Mouse (Mus musculus) layer of hippocampus, adult 9-11 months (tissue): ENCODE measurements around the gene Ggnbp2.

Experiments used
- DNase-seq: peaks from one replicate; pipeline ENCODE4 v3.0.0; 2022

Ggnbp2 gene

DNA sequence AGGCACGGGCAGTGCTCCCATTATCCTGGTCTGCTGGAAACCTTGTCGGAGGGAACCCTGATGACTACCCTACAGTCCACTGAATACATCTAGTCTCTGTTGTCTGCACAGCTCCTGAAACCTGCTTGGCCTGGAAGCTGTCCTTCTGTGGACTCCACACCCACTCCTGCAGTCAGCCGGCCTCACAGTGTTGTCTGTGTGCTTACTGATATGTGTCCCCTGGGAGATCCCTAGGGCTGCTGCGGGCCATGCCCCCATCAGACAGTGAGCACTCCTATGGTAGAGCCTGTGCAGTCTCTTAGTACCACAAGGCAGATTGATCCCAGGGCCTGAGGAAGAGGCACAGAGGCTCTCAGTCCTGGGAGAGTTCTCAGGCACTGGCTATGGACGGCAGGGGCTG lies 48.1 kb downstream of the Ggnbp2 start:
- DNase-seq = no peak

- DNase-seq = no peak
These were observed 49.4 kb downstream of the Ggnbp2 start for GRCm38 (mm10) chr11:84821131-84821770.

GRCm38 (mm10) chr11:84818961-84819692 lies 51.5 kb downstream of the Ggnbp2 start, which contains the start of gene Mrm1:
Gene Mrm1, minus strand, starts transcription at chr11:84819515.
- peak; percentile 95 for DNase-seq

DNA sequence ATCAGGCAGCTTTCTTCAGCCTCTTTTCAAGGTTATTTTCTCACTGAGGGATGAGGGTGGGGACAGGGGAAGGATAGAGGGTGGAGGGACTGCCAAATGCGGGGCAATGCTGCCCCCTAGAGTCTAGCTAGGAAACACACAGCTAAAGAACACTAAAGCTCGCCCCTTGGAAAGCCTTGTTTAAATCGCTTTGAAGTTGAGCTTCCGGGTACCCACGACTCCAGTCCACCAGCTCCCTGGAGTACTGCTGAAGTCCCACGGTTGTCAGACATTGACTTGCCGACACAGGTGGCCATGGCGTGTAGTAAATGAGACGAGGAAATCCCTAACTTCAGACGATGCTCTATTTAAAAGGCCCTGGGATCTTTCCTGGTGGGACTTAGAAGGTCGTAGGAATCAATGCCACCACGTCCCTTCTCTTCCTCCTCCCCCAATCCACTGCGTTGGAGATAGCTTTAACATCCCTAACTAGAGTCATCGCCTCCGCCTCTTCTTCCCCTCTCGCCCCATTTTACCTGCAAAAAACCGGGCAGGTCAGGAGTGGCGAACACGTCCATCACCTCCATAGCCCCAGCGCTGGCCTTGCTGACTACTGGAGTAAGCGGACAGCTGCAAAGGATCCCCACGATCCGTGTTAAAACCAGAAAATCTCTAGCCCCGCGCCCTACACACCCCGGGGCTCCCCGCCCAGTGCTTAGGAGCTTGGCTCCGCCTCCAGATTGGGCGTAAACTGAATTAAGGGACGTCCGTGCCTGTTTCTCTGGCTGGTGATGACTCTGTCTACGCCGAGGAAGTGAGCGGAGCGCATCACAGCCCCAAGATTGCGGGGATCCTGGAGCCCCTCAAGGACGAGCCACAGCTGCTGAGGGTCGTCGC lies 52.3 kb downstream of the Ggnbp2 start:
- DNase-seq = peak; percentile 74

DNA sequence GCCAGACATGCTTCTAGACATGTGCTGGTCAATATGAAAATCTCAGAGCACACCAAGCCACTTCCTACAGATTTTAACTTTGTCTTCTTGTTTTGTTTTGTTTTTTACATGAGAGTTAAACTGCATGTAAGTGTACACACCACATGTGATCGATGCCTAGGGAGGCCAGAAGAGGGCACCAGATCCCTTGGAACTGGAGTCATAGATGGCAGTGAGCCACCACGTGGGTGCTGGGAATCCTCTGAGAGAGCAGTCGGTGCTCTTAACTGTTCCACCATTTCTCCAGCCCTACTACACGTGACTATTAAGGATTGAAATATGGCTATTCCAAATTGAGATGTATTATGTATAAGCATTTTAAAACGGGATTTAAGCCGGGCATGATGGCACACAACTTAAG lies 53.3 kb downstream of the Ggnbp2 start:
- DNase-seq = peak; percentile 29

DNA sequence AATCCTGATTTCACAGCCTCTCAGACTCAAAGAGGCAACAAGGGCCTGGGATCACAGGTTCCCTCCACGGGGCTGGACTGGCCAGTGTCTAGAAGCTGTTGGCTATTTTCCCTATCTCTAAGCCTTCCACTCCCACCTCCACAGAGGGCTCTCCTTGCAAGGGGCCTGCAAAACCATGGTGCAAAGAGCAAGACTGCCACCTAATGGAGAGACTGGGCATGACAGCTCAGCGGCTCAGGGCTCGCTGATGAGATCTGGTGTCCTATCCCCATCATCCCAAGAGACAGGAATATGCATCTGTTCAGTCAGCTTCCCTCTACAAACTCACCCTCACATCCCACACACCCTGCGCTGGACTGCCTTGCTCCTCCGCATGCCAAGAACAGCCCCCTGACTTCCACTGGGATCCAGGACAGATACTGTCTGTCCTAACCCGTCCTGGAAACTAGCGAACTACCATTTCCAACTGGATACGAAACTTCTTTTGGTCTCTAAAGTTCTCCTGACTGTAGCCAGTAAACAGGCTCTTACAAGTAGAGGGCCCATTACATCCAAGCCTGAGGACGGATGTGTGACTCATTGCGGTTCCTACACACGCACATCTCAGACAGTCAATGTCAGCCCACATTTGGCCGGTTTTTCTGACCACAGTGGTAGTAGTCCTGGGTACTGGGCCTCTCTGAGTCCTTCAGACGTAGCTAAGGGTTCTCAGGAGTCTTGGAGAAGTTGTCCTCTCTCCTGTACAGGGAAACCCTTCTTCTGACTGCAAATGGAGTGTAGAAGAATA lies 56.7 kb downstream of the Ggnbp2 start:
- DNase-seq = peak; percentile 57

GRCm38 (mm10) chr11:84804373-84804772 lies 66.2 kb downstream of the Ggnbp2 start:
- no peak for DNase-seq

DNA sequence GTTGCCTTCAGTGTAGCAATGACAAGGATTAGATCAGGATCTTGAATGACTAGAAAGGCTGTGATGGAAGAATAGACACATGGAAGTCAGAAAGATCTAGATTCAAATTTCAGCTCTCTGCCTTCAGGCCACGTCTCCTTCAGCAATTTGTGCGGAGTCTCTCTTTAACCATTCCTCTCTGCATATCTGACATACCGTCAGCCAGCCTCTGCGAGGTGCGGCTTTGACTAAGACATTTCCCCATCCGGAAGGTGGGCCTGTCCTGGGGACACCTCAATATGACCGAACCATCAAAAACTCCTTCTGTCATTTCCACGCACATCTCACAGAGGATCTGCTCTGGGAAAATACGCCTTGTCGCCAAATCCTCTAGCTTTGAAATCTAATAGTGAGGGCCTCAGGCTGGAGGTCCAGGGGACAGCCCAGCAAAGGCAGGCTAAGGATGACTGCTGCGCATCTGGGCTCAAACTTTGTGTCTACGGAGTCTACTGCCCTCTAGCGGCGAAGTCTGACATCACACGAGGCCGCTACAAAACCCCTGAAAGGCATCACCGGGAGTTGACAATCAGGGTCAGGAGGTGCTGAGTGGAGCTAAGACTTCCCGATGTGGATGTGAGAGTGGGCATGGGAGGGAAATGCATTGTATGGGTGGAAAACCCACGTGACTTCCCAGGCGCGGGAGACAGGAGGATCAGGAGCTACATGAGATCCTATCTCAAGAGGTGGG lies 72.8 kb downstream of the Ggnbp2 start:
- peak; percentile 24 for DNase-seq

- no peak for DNase-seq
These were observed 73.6 kb downstream of the Ggnbp2 start for GRCm38 (mm10) chr11:84797026-84797425.

DNA sequence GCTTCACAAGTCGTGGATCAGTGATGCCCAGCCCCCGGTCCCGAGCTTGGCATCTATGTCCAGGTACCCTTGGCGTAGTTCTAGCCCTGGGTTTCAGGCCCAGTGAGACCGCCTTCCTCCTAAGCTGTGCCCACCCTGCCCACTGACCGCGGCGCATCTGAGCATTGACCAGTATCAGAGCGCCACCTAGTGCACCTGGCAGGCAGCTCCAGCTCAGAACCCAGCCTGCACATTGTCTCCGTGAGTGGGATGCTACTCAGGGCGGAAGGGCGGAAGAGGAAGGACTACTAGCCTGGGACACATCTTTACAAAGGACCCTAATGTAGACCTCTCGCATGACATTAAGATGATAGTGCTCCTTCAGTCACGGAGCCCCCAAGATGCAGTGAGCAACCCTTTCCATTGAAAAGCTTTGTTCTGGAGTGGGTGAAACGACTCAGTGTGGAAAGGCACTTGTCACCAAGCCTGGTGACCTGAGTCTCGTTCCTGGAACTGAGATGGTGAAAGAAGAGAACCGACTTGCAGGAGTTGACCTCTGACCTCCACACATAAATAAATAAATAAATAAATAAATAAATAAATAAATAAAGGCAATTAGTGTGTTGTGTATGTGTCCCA lies 76.0 kb downstream of the Ggnbp2 start:
- peak; percentile 56 for DNase-seq

DNA sequence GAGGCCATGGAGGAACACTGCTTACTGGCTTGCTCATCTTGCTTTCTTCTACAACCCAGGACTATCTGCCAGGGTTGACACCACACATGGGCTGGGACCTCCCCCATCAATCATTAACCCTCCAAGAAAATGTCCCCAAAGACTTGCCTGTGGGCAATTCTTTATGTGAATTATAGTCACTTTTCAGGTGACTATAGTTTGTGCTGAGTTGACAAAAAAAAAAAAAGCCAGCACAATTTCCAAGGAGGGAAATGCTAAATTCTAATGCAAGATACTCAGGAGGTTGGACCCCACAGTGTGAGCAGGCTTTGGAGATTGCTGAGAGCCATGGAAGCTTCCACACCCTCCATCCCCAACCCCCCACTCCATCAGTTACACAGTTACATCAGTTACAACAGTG lies 77.1 kb downstream of the Ggnbp2 start:
- DNase-seq = no peak

GRCm38 (mm10) chr11:84790383-84790782 lies 80.2 kb downstream of the Ggnbp2 start:
- DNase-seq = no peak
